Mouse (Mus musculus): ENCODE results near the gene Ankrd37.
A peak's percentile ranks its signal among the peaks of the same experiment; 100 is the strongest.

Gene Ankrd37

DNA sequence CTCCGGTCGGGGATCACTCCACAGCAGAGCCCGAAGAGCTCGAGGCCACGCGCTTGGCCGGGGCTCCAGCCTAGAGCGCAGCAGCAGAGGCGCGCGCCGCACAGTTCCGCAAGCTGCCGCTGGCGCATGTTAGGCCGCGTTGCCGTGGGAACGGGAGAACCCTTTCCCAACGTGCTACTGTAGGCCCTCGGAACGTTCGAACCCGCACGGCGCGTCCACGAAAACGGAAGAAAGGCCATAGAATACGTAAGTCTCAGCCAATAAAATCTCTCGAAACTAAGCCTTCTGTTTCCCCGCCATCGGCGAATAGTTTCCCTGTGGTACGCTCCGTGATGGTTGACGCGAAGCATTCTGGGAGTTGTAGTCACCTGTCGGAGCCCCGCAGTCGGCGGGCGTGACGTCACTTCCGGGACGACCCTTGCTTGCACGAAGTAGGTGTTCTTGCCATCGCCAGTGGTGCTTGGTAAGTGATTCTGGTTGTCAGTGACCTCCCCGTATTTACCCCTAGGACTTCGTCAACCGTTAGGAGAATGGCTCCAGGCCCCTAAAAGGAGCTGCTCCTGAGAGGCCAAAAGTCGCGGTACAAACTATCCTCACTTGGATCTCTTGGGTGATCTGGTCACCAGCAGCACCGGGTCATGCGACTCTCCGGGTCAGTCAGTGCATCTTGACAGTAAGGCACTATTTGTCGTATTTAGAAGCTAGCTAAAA, 30.2 kb downstream of the Ankrd37 start, which contains the start of the genes 1700029J07Rik and Ufsp2:
Gene 1700029J07Rik, minus strand, starts transcription at position 127 of the 711 bp plus-strand sequence.
Gene Ufsp2, plus strand, starts transcription at position 403 of the 711 bp plus-strand sequence.
- peak; percentile 87 for DNase-seq (ENCODE audit: extremely low read depth, low read depth, low spot score)

DNA sequence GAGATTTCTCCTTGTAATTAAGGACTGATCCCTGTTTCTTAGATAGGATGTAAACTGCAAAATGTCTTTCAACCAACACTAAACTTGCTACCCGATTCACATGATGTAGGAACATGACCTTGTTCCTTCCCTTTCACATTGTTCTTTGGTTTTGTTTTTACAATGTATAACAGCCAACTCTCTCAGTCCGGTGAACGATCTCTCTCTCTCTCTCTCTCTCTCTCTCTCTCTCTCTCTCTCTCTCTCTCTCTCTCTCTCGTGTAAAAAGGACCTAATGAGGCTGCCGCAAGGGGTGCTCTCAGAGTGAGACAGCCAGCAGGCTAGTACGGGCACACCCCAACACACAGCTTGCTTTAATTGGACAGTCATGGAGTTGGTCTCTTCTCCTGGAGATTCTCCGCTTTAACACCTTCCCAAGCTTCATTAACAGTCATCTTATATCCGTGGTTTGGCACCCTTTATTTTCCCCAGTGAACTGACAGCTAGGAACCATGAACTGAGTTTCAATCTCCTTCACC, 31.5 kb downstream of the Ankrd37 start:
- DNase-seq (ENCODE audit: extremely low read depth, low read depth, low spot score): no peak

DNA sequence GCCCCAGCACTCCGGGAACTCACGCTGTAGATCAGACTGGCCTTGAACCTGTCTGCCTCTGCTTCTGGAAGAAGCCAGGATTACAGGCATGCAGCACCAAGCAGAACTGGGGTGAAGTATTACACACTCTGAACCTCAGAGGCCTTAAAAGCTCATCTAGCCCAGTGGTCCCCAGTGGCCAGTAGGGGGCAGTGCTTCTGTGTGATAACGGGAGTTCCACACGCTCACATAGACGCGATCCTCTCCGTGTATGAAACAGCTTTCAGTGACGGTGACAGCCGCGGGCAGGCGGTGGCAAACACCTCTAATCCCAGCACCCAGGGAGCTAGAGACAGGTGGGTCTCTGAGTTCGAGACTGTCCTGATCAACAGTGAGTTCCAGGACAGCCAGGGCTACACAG, 34.6 kb downstream of the Ankrd37 start:
- DNase-seq (ENCODE audit: extremely low read depth, low read depth, low spot score): no peak

DNA sequence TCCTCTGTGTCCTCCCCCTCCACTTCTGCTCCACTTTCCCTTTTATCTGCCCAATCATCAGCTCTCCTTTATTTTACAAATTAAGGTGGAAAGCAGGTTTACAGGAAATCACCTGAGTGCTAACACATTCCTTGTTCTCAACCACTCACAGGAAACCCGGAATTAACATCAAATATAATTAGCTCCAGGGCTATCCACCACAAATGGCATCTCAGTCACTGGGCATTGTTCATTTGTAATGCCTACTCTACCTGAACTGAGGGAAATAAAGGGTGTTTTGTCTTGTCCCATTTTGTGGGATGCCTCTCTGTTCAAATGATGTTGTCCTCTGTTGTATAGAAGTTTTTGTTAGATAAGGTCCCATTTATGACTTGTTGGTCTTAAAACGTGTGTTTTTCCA, 54.9 kb downstream of the Ankrd37 start:
- DNase-seq (ENCODE audit: extremely low read depth, low read depth, low spot score): no peak

Data from fat pad, adult 2 months (tissue).